Mouse (Mus musculus) liver, embryonic 13.5 days (tissue): ENCODE data around the gene Pgs1. TPM values are rescaled to one million over a fixed set of nuclear protein-coding genes. Genes with fewer than 3 reads are reported as not detected.

ENCODE experiments used
- ATAC-seq: fragments of 200-750 bp; cut with Nextera tagmentation; 2 replicates; pipeline ENCODE4 v1.8.0; 2017; ENCODE audit warnings: low read depth, mild to moderate bottlenecking, moderate number of reproducible peaks, moderate library complexity
- DNase-seq: peaks from one replicate; pipeline ENCODE4 v3.0.0; 2022
- H3K27ac ChIP-seq: fragments of 300-500 bp; sonication (generic); 2 replicates; pipeline ENCODE4 v1.5.1; 2015; ENCODE audit warnings: moderate library complexity, mild to moderate bottlenecking, inconsistent platforms
- H3K27me3 ChIP-seq: fragments of 300-500 bp; sonication (generic); 2 replicates; pipeline ENCODE4 v1.6.1; 2015; ENCODE audit warnings: mild to moderate bottlenecking, inconsistent platforms
- H3K36me3 ChIP-seq: fragments of 300-500 bp; sonication (generic); 2 replicates; pipeline ENCODE4 v1.6.1; 2015; ENCODE audit warnings: mild to moderate bottlenecking, inconsistent platforms
- H3K4me1 ChIP-seq: fragments of 300-500 bp; sonication (generic); replicated peaks from 2 replicates; pipeline ENCODE4 v1.6.1; 2015; ENCODE audit warnings: inconsistent platforms
- H3K4me2 ChIP-seq: fragments of 300-500 bp; sonication (generic); 2 replicates; pipeline ENCODE4 v1.6.1; 2015; ENCODE audit warnings: inconsistent platforms, mild to moderate bottlenecking, moderate library complexity
- H3K4me3 ChIP-seq: fragments of 300-500 bp; sonication (generic); replicated peaks from 2 replicates; pipeline ENCODE4 v1.5.1; 2015; ENCODE audit warnings: mild to moderate bottlenecking, inconsistent platforms
- H3K9ac ChIP-seq: fragments of 300-500 bp; sonication (generic); 2 replicates; pipeline ENCODE4 v1.6.1; 2015; ENCODE audit warnings: mild to moderate bottlenecking, inconsistent platforms
- H3K9me3 ChIP-seq: fragments of 300-500 bp; sonication (generic); replicated peaks from 2 replicates; pipeline ENCODE4 v1.6.1; 2016; ENCODE audit warnings: inconsistent platforms
- WGBS: fragments of 180-500 bp; shearing (Covaris S2); methylation state at CpG from one replicate; pipeline ENCODE4 v1.1.7; 2015; ENCODE audit not compliant: insufficient replicate concordance; 5-methylcytosine and 5-hydroxymethylcytosine counted together
- polyA plus RNA-seq: library from polyadenylated mRNA; unstranded; fragments of >200 nt; fragmentation: Nextera tagmentation; extraction: Ambion mirVana; gene quantifications from 2 replicates; pipeline ENCODE4 v1.2.1, GENCODE M21; 2015

The Pgs1 gene
- polyA plus RNA-seq: 18.1 and 19.4 TPM in 2 replicates

- Histone ChIP-seq H3K9ac (peak within 1 kb of the TSS; percentile 91), H3K4me1 (peaks cover 51% of the 10 kb centered on the region)
Observed at GRCm38 (mm10) chr11:117986126-117987031, at the start of gene Pgs1. Pgs1 (plus strand) TSS chr11:117986292.

GRCm38 (mm10) chr11:117939004-117939730 is 46.9 kb upstream of the Pgs1 start:
- Histone ChIP-seq H3K4me1 (peaks cover 32% of the 10 kb centered on the region), H3K27ac (0 out of 2 replicates have a peak overlapping the region, but pooled peaks have one; percentile 6), H3K4me3 (no peak overlapping the region), H3K9me3 (no peaks in the 10 kb centered on the region), H3K9ac (no peak overlapping the region), H3K4me2 (no peak overlapping the region), H3K36me3 (no peaks in the 10 kb centered on the region), H3K27me3 (peaks cover 16% of the 10 kb centered on the region)
- ATAC-seq (no peak), DNase-seq (no peak)
- 51% methylated on average over 4 of the region's 4 CpGs for WGBS

More at GRCm38 (mm10) chr11:117986126-117987031, at the start of gene Pgs1:
- WGBS: 8% methylated on average over 51 of the region's 51 CpGs
- Histone ChIP-seq H3K4me3 (peak within 1 kb of the TSS; percentile 97), H3K36me3 (no peaks in the 10 kb centered on the region), H3K9me3 (no peaks in the 10 kb centered on the region), H3K27me3 (no peaks in the 10 kb centered on the region), H3K4me2 (peak within 1 kb of the TSS; percentile 85), H3K27ac (peak within 1 kb of the TSS; percentile 81)
- ATAC-seq: peak; percentile 83
- peak; percentile 88 for DNase-seq

GRCm38 (mm10) chr11:117939741-117940285 is 46.3 kb upstream of the Pgs1 start:
- Histone ChIP-seq H3K4me2 (no peak overlapping the region), H3K27me3 (peaks cover 16% of the 10 kb centered on the region), H3K4me1 (peaks cover 25% of the 10 kb centered on the region), H3K36me3 (no peaks in the 10 kb centered on the region), H3K27ac (0 out of 2 replicates have a peak overlapping the region, but pooled peaks have one; percentile 25), H3K9me3 (no peaks in the 10 kb centered on the region), H3K9ac (no peak overlapping the region), H3K4me3 (no peak overlapping the region)
- ATAC-seq (peak; percentile 39; the same call in 1 of the 2 replicates), DNase-seq (no peak)
- 11% methylated on average over 7 of the region's 7 CpGs for WGBS

DNA sequence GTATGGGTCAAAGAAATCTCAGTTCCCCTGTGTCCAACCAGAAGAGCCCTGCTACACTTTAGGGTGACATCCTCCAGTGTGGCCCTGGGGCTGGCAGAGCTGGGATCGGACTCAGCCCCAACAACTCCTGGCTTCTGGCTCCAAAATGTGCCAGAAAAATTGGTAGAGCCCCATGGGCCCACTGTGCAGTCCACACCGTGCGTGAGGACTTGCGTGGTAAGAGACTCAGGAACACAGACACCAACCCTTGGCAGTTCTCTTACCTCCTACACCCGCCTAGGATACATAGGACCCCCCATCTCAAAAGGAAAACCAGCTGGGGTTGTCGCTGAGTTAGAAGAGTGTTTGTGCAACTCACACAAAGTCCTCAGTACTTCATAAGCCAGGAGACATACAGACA is 45.2 kb upstream of the Pgs1 start:
- H3K27ac ChIP-seq: no peak overlapping the region
- H3K4me1 ChIP-seq: peaks cover 19% of the 10 kb centered on the region
- H3K4me3 ChIP-seq: no peak overlapping the region
- H3K9me3 ChIP-seq: no peaks in the 10 kb centered on the region
- ATAC-seq: no peak
- no peaks in the 10 kb centered on the region for H3K36me3 ChIP-seq
- H3K4me2 ChIP-seq: no peak overlapping the region
- DNase-seq: no peak
- no peak overlapping the region for H3K9ac ChIP-seq
- H3K27me3 ChIP-seq: peaks cover 13% of the 10 kb centered on the region; the same call in 1 of the 2 replicates
- 76% methylated on average over 6 of the region's 6 CpGs for WGBS

DNA sequence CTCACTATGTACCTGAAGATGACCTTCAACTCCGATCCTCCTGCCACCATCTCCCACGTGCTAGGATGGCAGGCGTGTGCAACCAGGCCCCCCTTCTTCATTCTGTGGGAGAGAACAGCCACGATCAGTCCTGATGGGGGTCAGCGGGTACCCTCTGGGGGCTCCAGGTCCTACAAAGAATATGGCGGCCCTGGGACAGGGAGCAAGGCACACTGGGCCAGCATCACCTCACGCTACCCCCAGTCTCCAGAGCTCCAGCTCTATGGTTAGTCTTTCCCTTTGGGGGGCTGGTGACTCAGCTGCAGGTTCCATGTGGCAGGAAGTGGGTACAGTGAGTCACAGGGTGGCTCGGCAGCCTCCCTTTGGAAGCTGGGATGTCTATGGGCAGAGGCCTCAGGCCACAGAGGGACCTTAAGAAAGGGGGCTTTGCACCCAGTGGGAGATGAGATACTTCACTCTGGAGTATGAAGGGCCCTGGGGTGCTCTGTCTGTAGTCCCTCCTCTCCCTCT is 44.7 kb upstream of the Pgs1 start:
- no peaks in the 10 kb centered on the region for H3K9me3 ChIP-seq
- H3K27ac ChIP-seq: no peak overlapping the region
- peaks cover 14% of the 10 kb centered on the region for H3K4me1 ChIP-seq
- no peaks in the 10 kb centered on the region for H3K36me3 ChIP-seq
- 66% methylated on average over 8 of the region's 8 CpGs for WGBS
- ATAC-seq: no peak
- H3K9ac ChIP-seq: no peak overlapping the region
- no peak overlapping the region for H3K4me2 ChIP-seq
- no peak for DNase-seq
- H3K27me3 ChIP-seq: peaks cover 16% of the 10 kb centered on the region; the same call in 1 of the 2 replicates
- no peak overlapping the region for H3K4me3 ChIP-seq

- peaks cover 21% of the 10 kb centered on the region; the same call in 1 of the 2 replicates for H3K27me3 ChIP-seq
- peaks cover 12% of the 10 kb centered on the region for H3K4me1 ChIP-seq
- H3K9me3 ChIP-seq: no peaks in the 10 kb centered on the region
- DNase-seq: no peak
- no peak for ATAC-seq
- WGBS: 44% methylated on average over 4 of the region's 4 CpGs
- H3K36me3 ChIP-seq: no peaks in the 10 kb centered on the region
- no peak overlapping the region for H3K4me2 ChIP-seq
- H3K27ac ChIP-seq: no peak overlapping the region
- H3K4me3 ChIP-seq: no peak overlapping the region
- no peak overlapping the region for H3K9ac ChIP-seq
Observed at GRCm38 (mm10) chr11:117941848-117942247, 44.2 kb upstream of the Pgs1 start.

DNA sequence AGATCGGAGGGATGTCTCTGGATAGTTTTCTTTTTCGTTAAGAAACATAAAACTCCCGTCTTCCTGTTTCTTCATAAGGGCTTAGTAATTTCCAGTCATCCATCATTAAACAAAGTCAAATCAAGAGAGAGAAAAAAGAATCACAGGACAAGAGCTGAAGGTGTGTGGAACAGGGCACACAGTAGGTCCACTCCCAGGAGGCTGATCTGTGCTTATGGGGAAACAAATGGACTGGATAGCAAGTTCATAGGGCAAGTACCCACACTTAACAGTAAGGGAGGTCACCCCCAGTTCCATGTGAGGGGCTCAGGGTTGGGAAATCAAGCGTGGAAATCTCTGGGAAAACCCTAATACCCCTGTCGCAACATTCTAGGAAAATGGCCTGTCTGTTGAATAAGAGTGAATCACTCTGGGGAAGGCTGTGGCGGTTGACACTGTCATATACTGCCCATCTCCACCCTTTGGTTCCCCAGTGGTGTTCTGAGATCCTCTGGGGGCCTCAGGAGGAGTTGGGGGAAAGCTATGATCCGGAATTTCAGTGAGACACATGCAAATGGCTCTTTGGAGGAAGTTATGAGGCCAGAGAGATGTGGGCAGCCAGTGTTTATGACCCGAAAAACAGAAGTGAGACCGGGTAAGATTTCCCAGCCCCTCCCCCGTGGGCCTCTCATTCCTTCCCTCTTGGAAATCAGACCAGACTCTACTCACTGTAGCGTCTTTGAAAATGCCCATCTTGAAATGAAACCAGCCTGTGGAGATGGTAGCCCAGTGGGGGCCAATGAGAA is 39.7 kb upstream of the Pgs1 start:
- DNase-seq (no peak), ATAC-seq (no peak)
- no peaks in the 10 kb centered on the region for H3K36me3 ChIP-seq
- no peak overlapping the region for H3K4me2 ChIP-seq
- no peak overlapping the region for H3K4me3 ChIP-seq
- H3K9me3 ChIP-seq: no peaks in the 10 kb centered on the region
- H3K4me1 ChIP-seq: peaks cover 18% of the 10 kb centered on the region
- 36% methylated on average over 11 of the region's 11 CpGs for WGBS
- H3K27me3 ChIP-seq: peaks cover 47% of the 10 kb centered on the region
- no peak overlapping the region for H3K27ac ChIP-seq
- H3K9ac ChIP-seq: no peak overlapping the region

DNA sequence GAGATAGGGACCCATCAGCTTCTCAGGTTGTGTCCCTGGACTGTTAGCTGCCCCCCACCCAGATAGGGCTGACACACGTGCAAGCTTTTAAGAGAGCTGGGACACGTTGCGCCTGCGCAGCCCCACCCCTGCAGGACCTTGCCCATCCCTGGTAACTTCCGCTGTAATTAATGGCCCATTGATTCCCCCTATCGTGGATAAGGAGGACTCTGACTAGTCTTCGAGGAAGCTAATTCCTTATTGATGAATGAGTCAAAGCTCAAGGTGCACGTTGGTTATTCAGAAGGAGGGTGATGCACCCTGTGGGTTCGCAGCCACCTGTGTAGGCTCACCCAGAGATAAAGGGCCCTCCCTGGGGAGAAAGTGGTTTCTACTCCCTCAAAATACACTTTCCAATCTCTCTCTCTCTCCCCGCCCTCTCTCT is 39.1 kb upstream of the Pgs1 start:
- Histone ChIP-seq H3K9ac (no peak overlapping the region), H3K27ac (no peak overlapping the region), H3K27me3 (peaks cover 51% of the 10 kb centered on the region), H3K4me1 (peaks cover 18% of the 10 kb centered on the region), H3K9me3 (no peaks in the 10 kb centered on the region), H3K36me3 (no peaks in the 10 kb centered on the region), H3K4me2 (no peak overlapping the region), H3K4me3 (no peak overlapping the region)
- no peak for ATAC-seq
- 44% methylated on average over 10 of the region's 10 CpGs for WGBS
- no peak for DNase-seq

- 4% methylated on average over 49 of the region's 49 CpGs for WGBS
- no peak overlapping the region for H3K27ac ChIP-seq
- H3K27me3 ChIP-seq: peaks cover 57% of the 10 kb centered on the region
Observed at GRCm38 (mm10) chr11:117949392-117950091, 36.5 kb upstream of the Pgs1 start.

DNA sequence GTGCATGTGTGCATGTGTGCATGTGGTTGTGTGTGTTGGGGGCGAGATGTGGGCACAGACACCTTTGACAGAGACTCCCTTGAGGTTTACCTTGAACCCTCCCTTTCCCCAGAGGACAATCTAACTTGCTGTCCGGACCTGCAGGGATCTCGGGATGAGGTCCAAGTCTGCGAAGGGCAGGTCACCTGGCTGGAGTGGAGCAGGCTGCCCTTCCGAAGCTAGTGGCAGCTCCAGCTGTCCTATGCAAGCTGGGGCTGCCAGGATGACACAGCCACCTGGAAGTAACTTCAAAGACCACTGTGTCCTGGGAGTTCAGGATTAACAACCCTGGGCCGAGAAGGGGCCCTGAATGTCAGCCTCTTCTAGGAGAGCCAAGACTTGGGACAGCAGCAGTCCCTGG is 34.7 kb upstream of the Pgs1 start:
- Histone ChIP-seq H3K27me3 (peaks cover 54% of the 10 kb centered on the region), H3K4me1 (peaks cover 29% of the 10 kb centered on the region)

More at GRCm38 (mm10) chr11:117949392-117950091, 36.5 kb upstream of the Pgs1 start:
- Histone ChIP-seq H3K4me3 (peak overlapping the region; percentile 39), H3K9ac (peak overlapping the region; percentile 36; the same call in 1 of the 2 replicates), H3K4me2 (peak overlapping the region; percentile 63), H3K9me3 (no peaks in the 10 kb centered on the region), H3K36me3 (no peaks in the 10 kb centered on the region), H3K4me1 (peaks cover 22% of the 10 kb centered on the region)
- peak; percentile 56 for ATAC-seq
- DNase-seq: no peak

More for the DNA sequence above, 34.7 kb upstream of the Pgs1 start:
- WGBS: 60% methylated on average over 6 of the region's 6 CpGs
- Histone ChIP-seq H3K4me2 (no peak overlapping the region), H3K9ac (no peak overlapping the region), H3K4me3 (no peak overlapping the region), H3K9me3 (no peaks in the 10 kb centered on the region), H3K27ac (no peak overlapping the region), H3K36me3 (no peaks in the 10 kb centered on the region)
- DNase-seq: no peak
- no peak for ATAC-seq
